Mouse (Mus musculus) layer of hippocampus, adult 18-20 months (tissue): ENCODE data around the gene Hoxd9. TPM values are rescaled to one million over a fixed set of nuclear protein-coding genes. Genes with fewer than 3 reads are reported as not detected.

Experiments used
- DNase-seq, 2 experiments: peaks; one replicate each; pipeline ENCODE4 v3.0.0; 2022; ENCODE audit warnings: low spot score in 2 of 2
- total RNA-seq, 2 experiments: library from RNA; stranded (reverse); gene quantifications; 2 replicates each; pipeline ENCODE4 v1.2.3; 2021

The Hoxd9 gene
- total RNA-seq, 2 experiments from 2014 or later: not detected

GRCm38 (mm10) chr2:74668370-74669229, 28.9 kb upstream of the Hoxd9 start:
- no peak for DNase-seq

DNA sequence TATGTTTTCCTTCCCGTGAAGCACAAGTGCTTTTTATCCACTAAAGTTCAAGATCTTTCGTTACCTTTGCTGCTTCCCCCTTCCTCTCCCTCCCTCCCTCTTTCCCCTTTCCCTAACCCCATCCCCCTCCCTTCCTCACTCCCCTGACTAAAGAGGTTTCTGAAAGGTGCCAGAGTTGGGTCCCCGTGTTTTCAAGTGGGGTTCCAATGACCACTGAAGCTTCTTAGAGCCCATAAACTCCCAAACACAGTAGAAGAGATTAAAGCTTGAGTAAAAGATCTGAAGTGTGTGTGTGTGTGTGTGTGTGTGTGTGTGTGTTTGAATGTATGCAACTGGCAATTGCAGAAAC, 28.3 kb upstream of the Hoxd9 start:
- no peak for DNase-seq

- no peak for DNase-seq
These were observed 27.8 kb upstream of the Hoxd9 start for GRCm38 (mm10) chr2:74669650-74670235.

DNA sequence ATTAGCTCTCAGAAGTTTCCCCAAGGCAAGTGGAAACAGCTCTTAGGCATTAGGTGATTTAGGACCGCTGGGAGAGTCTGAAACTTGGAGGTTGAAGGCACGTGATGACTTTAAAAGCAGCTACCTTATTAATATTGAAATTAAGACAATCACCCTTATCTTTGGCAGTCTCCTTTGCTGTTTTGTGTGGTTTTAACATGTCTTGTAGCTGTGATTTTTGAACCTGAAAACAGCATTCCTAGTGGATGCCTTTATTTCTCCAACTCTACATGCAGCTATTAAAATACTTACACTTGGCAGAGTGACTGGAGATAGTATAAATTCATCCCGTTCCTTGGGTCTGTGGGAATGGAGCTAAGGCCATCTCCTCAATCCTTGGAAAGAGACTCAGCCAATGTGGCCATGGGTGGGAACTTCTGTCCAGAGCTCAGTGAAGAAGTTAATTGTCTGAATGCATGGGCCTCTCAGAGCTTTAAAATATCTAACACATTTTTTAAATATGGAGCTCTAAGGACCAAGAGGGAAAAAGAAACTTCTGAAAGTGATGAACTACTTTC, 26.8 kb upstream of the Hoxd9 start:
- DNase-seq: no peak

DNA sequence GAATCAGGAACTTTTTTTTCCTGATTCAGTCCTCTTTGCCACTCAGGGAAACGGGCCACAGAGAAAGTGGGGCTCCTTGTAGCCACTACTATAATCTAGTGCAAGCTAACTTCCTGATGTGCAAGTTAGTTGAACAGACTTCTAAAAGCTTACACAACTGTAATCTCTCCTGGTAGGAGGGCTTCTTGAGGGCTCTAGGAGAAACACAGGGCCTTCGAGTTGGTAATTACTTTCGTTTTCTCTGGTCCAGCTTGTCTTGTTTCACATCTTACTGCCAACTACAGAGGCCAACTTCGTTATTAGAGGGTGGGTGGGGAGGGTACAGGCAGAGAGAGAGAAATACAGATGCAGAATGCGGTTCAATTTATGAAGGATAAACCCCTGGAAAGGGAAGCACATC, 25.7 kb upstream of the Hoxd9 start:
- DNase-seq: no peak

GRCm38 (mm10) chr2:74672481-74673362, 24.8 kb upstream of the Hoxd9 start:
- no peak for DNase-seq

- no peak for DNase-seq
These were observed 23.6 kb upstream of the Hoxd9 start for GRCm38 (mm10) chr2:74673835-74674425.

GRCm38 (mm10) chr2:74674881-74675665, 22.5 kb upstream of the Hoxd9 start, which contains the start of gene Hoxd12:
Hoxd12 (plus strand) TSS chr2:74675013.
- no peak for DNase-seq

- no peak for DNase-seq
These were observed 21.8 kb upstream of the Hoxd9 start for GRCm38 (mm10) chr2:74675666-74676282.

DNA sequence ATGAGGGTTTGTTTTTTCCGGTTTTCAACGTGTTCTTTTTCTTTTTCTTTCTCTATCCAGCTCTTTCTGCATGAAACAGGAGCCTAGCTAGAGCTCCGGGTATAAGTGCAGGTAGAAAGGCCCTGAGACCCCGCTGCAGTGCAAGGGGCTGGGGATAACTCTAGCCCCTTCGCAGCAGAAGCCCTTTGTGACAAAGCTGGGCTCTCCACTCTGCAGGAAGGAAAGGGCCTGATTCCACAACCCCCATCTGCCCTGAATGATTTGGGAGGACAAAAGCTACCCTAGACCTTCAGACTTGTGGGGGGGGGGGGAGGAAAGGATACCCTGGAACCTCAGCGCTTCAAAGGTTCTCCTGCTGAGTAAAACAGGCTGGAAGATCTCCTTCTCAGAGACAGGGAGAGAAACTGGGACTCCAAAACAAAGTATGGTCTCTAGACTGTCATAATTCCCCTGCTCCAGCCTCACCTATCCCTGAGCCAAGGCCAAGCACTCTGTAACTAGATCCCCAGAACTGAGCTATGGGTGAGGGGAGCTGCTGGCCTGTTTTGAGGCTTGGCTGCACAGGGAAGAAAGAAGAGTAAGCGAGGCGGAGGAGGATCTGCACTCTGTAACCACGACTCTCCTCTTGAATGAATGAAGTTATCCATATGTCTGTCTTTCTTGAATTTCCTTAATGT, 21.0 kb upstream of the Hoxd9 start:
- no peak for DNase-seq

DNA sequence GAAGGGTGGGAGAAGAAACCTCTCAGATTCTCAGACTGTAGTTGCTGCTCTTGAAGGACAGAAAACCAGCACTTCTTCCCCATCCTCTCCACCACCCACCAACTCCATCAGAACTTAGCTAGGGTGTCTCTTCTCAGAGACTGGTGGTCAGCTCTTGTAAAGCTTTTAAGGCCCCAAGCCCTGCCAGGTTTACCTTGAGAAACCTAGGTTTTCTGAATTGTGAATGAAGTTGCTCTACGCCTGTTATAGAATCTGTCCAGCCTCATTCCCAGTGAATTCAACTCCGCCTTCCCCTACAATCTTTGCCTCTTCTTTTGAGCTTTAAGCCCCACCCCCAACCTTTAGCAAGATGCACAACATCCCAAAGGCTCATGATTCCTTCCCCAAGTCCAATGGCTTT, 20.4 kb upstream of the Hoxd9 start:
- no peak for DNase-seq

- no peak for DNase-seq
These were observed 18.5 kb upstream of the Hoxd9 start, which contains the start of gene Hoxd11 for GRCm38 (mm10) chr2:74678891-74679595. Hoxd11 (plus strand) TSS chr2:74679557.

- DNase-seq: no peak
These were observed 17.9 kb upstream of the Hoxd9 start for GRCm38 (mm10) chr2:74679596-74679971.

DNA sequence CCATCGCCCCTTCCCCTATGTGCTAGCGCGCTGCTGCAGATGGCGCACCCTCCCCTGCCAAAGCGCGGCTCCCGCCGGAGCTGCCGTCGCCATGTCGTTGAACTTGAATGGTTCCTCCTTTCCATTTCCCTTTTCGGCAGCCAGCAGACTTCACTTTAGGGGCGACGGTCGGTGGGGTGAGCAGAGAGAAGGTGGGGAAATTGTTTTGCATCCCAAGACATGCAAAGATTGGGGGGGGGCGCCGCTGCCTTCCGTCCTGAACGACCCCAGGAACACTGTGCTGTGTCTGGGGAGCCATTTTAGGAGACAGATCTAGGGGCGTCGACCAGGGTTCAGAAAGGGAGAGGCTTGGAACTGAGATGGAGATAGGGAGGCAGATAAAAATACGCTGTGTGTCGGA, 17.5 kb upstream of the Hoxd9 start:
- no peak for DNase-seq

- DNase-seq: no peak
These were observed 16.7 kb upstream of the Hoxd9 start for GRCm38 (mm10) chr2:74680561-74681398.

DNA sequence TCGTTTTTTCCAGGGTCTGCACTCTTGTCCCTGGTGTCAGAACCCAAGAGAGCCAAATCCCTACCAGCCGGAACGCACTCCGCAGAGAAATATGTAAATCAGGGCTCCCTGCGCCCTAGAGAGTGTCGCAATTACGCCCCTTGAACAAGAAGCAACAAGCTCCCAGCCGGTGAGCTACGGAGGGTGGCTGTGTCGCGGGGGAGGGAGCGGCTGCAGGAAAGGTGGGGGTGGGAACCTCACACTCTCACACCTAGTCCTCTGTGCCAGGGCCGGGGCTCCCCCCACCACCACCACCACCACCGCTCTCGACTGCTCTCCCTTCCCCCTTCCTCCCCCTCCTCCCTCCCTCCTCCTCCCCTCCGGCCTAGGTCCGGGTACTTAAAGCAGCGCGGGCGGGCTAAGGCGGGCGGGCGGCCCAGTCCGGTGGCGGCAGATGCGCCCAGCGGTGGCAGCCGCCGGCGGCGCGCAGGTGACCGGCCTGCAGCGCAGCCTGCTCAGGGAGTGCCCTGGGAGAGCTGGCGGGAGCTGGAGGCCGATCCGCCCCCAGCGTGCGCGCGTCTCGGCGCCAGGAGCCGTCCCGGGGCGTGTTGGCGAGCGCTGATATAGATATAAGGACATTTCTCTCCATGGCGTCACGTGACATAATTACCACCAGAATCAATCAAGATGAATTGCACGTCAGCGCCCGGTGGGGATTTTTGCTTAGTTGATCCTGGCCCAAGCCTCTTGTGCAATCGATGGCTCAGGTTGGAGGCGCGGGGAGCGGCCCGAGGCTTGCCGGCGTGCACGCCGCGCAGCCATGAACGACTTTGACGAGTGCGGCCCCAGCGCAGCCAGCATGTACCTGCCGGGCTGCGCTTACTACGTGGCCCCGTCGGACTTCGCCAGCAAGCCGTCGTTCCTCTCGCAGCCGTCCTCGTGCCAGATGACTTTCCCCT, 15.7 kb upstream of the Hoxd9 start:
- no peak for DNase-seq

- no peak for DNase-seq
These were observed 14.7 kb upstream of the Hoxd9 start for GRCm38 (mm10) chr2:74682796-74683195.
